Mouse (Mus musculus) right cerebral cortex, postnatal 10 days (tissue): ENCODE results near the gene Plpp4.

Experiments
- DNase-seq, 2 experiments: peaks; one replicate each; pipeline ENCODE4 v3.0.0; 2021; ENCODE audit warnings: low spot score in 2 of 2

The Plpp4 gene

DNA sequence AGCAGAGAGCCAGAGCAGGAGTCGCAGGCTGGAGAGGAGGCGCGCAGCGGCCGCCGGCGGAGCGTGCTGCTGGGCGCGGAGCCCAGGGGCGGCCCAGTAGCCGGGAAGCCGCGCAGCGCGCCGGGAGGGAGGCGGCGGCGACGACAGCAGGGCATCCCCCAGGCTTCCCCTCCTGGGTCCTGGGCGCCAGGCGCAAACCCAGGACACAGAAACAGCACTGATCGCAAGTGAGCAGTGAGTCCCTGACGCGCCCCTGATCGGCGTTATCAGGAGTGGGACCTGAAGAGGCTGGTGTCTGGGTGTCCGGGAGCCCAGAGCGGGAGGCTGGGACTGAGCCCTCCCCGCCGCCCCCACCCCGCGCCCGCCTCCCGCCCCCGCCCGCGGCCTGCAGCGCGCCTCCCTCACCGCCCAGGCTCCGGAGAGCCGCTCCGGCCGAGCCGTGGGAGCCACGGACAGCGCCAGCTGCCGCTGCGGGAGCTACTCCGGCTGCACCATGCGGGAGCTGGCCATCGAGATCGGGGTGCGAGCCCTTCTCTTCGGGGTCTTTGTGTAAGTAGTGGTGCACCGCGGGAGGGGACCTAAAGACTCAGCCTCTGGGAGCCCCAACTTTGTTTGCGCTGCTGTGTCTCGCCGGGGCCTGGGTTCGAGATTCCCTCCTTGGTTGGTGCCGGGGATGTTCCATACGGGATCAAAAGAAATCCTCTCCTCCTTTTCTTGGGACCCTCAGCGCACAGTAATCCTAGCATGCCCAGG is at the start of gene Plpp4:
TSS of gene Plpp4 (plus strand) at position 411 of the 753 bp plus-strand sequence.
- DNase-seq: peak; percentile 61 to 65

DNA sequence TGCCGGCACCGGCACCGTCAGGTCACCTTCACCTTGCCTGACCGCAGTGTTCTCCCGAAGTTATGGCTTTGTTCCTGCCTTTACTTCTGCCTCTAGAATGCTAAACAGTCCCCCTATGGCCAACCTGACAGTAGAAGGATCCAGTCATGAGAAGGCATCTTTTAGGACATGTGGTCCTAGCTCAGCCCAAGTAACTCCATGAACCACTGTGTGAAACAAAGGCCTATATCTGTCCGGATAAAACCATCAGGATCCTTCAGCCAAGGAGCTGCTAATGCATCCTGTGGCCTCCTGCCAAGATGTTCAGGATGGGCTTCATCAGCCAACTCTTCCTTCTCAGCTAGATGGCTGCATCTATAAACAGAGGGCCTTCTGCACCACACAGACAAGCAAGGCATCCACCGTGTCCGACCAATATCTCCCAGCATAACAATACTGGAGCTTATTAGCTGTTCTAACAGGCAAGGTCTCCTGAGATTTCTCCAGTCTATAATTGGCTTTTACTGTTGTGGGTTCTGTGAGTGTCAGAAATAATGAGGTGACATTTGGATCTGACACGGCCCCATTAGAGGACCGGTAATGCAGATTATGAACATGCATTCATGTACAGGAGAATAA is 40.8 kb upstream of the Plpp4 start:
- no peak for DNase-seq

DNA sequence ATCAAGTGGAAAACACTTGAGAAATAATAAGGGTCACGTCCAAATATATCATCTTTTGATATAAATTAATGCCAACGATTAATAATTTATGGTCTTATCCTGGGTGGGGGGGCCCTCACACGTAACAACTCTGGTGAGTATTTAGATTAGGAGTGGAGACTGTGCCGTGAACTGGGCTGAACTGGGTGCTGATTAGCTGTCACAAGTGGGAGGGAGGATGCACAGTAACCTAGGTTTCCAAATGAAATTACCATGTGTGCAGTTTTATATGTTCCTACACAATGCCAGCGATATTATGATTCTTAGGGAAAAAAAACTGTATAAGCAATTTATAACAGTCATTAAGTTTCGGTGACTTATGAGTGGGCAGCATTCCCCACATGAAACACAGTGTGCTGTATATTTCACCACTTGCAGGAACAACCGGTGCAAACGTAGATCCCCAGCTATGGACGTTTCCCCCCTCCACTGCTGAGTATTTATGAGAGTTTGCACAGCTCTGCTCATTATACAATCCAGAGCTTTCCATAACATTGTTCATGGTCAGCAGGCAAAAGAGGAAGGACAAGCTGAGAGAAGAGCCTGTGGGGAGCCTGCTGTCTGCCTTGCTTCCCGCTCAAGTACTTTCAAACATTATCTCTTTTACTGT is 40.2 kb upstream of the Plpp4 start:
- no peak for DNase-seq

DNA sequence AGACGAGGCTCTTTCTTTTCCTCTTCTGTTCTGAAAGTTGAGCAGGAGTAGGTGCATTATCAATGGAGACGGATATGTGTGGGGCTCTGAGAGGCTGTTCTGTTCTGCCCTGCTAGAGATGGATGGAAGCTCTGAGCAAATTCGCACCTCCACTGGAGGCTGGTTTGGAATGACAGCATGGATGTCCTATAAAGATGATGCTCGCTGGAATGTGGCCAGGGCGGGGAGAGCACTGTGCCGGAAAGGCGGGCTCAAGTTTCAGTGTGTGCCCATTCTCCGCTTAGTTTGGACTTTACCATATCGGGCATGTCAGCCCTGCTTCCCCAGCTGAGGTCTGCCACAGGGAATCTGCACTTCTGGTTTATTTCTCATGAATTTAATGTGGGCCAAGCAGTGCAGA is 35.9 kb upstream of the Plpp4 start:
- DNase-seq: no peak

DNA sequence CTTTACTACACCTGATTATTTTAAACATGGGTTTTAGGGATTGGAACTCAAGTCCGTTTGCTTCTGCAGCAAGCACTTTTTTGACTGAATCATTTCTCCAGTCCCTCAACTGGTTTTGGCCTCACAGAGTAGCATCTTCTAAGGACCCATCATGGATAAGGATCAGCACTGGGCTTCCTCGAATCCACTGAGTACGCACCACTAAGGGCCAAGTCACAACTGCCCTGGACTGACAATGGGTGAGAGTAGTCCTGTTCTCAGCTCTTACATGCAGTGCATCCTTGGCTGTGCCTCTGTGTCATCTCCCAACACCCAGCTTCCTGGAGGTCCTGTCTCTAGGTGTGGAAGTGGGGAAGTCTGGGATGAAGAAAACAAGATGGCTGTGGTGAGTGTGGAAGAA is 35.2 kb upstream of the Plpp4 start:
- no peak for DNase-seq

DNA sequence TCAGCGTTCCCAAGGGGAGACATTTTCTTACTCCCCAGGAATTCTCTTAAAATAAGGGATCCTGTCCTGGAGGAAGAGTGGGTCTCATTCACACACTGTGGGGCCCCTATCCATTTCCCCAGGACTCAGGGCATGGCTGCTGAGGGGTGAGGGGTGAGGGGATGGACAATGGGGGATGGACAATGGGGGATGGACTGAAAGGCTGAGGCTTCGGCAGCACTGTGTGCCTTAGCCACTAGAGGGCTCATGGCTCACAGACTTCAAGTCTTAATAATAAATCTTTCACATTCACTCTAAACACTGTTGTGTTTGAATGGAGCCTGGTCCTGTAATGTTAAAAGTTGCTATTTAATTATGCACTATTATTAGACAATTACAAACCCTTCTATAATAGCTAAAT is 21.4 kb upstream of the Plpp4 start:
- DNase-seq: peak; percentile 36 to 62

DNA sequence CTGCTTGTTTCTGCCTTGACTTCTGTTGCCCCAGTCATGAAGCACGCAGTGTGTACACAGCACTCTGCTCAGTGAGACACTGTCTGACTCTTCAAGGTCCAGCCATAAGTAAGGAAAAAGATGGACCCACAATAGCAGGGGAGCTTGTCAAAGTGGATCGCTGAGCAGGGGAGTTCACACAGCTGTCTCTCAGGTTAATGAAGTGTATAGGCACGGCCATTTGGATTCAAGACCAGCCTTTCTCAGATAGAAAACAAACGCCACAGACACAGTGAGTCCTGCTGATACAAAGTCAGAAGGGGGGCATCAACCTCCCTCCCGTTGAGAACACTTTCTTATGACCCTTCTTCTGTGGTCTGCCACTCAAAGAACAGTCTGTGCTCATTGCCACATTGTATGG is 20.8 kb upstream of the Plpp4 start:
- DNase-seq: no peak

DNA sequence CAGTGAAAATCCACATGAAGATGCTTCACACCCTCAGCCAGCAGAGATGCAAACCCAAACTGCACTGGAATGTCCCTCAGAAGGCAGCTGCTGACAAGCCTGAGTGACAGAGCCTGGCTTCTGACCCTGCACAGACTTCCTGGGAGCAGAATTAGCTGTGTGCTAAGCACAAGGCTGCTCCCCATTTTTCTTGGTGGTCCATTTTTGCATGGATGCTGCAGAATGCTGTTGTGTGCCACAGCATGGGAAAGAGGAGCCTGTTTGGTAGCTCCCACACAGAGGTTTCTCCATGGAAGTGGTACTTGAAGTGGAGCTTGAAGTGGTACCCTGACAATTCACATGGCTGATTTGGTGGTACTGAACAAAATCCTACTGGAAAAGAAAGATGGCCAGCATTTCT is 5.8 kb upstream of the Plpp4 start:
- DNase-seq: no peak

DNA sequence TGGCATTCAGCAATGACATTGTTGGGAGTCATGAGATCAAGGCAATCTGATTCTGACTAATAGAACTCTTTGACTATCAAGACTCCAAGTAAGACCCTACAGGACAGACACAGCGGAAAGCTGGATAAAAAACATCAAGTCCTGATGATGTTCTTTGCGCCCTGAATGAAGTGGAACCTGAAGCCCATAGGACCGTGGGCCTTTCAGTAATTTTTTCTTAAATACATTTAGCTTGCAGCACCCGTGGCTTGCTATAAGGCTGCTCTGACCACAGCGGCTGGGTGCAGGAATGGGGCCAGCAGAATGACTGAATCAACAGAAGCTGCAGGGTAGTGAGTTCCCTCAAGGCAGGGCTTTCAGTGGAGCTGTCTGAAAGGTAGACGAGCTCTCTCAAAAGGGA is 3.4 kb upstream of the Plpp4 start:
- DNase-seq: no peak

DNA sequence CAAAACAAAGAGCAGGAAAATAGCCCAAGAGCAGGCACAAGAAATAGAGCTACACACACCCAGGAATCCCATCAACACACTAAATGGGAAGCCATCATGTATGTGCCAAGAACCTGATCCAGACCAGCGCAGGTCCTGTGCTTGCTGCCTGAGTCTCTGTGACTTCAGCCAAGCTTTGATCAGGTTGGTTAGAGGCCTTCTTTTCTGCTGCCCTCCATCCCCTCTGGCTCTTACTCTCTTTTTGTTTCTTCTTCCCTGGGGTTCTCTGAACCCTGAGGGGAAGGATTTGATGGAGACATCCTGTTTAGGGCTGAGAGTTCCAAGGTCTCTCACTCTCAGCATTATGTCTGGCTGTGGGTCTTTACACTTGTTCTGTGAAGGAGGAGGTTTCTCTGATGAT is 2.7 kb upstream of the Plpp4 start:
- no peak for DNase-seq

DNA sequence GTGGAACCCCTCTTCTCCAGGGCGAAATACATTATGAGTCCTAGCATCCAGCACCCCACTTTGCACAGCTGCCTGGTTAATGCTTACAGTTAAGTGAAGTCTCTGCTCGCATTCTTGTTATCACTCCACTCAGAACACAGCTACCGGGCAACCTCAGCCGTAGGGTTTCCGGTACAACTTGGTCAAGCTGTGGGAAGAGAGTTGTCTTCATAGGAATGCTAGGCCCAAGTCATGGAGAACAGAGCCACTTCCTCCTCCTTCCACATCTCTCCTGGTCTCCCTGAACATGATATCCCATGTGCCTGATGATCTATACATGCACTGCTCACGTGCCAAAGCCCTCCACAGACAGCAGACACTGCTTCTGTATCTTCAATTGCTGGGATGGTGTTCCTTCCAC is 1.4 kb upstream of the Plpp4 start:
- DNase-seq: no peak

DNA sequence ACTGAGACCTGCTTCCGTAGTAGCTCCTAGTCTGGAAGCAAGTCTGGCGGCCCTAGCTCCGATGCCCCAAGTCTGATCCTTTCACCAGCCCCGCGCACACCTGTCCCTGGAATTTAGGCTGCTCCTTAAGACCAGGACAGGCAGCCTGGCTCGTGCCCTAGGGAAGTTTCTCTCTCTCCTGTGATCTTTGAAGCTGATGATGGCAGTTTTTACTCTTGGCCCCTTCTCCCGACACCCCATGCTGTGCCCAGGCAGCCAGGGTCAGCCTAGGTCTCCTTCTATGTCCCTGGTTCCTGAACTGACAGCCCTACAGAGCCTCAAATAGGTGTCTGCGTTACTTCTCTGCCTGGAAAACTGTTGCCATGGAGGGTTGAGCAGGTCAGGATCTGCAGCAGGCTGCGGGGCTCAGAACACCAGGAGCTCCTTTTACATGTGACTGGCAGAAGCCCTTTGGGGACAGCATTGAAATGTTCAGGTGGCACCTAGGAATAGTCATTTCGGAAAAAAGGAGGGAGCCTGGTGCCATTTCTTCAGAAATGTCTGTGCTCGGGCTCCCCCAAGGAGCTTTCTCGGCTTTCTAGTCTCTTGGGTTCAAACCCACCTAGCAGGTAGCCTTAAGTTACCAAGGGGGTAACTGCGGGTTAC is 665 bp downstream of the Plpp4 start:
- no peak for DNase-seq

DNA sequence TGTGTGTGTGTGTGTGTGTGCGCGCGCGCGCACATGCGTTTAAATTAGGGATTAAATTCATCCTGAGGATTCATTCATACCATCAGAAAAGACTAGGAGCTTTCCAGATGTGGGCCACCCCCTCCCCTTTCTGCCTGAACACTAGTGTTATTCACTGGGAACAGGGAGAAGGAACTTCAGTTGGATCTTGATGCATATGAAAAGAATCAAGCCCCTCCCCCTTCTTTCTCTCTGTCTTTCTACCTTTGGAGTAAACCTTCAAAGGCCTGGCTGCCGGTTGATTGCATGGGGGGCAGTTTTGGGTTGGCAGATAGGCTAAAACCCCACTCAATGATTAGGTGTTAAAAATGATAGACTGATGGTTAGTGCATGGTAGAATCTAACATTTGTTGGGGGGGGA is 1.5 kb downstream of the Plpp4 start:
- DNase-seq: no peak

DNA sequence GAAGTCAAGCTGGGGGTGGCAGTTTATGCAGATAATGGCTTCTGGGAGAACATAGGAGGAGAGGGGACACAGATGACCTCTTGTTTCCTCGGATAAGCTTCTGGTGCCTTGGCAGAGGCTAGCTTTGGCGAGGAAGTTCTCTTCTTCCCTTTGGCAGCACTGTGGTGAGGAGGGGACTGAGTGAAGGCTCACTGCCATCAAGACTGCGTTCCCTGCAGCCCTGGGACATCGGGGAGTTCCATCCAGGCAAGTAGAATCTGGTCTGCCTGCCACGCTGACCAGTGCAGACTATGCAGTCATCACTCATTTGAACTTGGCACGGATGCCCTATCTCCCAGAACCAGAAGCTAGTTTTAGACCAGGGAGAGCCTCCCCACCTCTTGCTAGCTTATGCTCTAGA is 2.4 kb downstream of the Plpp4 start:
- DNase-seq: peak; percentile 30 to 38

DNA sequence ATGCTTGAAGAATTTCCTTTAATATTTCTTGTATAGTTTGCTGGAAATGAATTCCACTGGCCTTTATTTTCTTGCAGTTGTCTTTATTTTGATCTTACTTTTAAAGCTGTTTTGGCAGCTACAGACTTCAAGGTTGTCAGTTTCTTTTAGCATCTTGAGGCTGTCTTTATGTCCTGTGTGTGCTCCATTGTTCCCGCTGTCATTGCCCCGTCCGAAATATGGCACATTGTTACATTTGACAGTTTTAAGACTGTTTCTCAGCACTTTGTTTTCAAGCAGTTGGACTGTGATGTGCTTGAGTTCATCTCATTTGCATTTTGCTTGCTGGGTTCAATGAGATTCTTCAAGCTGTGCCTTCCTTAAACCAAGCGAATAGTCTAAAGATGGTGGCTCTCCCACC is 17.0 kb downstream of the Plpp4 start:
- no peak for DNase-seq

DNA sequence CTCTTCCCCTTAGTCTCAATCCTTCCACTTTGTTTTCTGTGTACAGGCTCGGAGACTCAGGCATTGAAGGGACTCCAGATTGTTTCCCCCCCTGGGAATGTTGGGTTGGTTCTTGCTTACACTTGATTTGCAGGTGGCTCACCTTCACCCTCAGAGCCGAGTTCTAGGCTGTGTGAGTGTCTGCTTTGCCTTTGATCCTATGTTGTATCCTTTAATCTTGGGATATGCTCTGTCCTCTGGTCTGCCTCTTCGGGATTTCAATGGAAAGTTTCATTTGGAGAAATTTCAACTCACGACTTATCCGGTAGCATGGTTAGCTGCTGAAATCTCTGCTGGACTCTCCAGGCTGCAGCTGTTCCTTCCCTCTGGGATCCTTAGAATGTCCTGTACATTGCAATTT is 17.9 kb downstream of the Plpp4 start:
- DNase-seq: no peak

DNA sequence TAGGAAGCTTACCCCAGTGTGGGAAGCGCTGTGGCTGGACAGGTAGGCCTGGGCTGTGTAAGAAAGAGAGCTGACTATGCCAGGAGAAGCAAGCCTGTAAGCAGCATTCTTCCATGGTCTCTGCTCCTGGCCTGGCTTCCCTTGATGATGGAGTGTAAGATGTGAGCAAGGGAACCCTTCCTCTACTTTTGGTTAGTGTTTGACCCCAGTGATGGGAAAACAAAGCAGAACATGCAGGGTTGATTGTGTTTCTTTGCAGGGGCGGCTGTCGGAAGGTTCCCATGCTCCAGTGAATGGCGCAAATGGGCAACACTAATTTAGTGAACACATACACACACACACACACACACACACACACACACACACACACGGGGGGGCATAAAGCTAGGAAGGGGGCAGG is 20.9 kb downstream of the Plpp4 start:
- no peak for DNase-seq

DNA sequence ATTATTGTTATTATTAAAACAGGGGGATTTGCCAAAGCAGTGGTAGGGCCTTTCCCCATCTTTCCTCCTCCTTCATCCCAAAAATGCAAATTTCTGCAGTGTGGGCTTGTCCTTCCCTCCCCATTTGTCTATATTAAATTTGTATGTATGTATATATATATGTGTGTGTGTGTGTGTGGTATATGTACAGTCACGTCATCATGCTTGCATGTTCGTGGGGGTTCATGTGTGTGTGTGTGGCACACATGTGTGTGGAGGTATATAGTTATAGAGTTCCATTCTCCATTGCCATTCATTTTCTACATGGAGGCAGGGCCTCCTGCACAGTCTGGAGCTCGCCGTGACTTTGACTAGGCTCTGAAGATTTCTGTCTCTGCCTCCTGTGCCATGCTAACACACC is 22.0 kb downstream of the Plpp4 start:
- DNase-seq: no peak

DNA sequence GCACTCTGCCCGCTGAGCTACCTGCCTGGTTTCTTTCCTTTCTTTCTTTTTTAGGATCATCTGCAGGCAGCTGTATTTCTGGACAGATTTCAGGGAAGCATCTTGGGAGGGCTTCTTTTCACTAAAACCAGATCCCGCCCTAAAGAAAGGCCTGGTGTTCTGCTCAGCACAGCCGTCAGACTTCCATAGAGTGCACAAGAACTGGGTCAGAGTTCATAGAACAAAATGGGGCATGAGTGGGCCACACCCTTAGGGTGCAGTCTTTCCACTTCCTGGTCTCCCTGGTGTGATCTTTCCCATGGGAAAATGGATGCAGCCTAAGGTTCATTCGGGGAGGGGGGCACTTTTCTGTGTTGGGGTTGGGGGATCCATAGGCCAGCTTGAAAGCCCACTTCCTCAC is 22.4 kb downstream of the Plpp4 start:
- DNase-seq: no peak

DNA sequence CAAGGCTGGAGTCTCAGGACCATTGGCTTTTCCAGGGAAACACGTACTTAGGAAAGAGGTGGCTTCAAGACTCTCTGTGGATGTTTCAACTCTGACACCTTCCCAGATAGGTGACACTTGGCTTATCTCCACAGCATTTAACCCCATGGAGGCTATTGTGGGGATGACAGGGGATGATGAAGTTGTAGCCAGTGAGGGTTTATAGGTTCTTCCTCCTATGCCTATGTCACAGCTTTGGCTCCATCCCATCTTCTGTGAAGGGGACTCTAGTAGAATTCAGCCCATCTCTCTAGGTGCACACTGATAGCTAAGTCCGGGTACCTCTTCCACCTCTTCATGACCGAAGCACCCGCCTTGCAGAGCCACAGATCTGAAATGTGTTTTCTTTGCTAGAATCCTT is 25.1 kb downstream of the Plpp4 start:
- DNase-seq: no peak

DNA sequence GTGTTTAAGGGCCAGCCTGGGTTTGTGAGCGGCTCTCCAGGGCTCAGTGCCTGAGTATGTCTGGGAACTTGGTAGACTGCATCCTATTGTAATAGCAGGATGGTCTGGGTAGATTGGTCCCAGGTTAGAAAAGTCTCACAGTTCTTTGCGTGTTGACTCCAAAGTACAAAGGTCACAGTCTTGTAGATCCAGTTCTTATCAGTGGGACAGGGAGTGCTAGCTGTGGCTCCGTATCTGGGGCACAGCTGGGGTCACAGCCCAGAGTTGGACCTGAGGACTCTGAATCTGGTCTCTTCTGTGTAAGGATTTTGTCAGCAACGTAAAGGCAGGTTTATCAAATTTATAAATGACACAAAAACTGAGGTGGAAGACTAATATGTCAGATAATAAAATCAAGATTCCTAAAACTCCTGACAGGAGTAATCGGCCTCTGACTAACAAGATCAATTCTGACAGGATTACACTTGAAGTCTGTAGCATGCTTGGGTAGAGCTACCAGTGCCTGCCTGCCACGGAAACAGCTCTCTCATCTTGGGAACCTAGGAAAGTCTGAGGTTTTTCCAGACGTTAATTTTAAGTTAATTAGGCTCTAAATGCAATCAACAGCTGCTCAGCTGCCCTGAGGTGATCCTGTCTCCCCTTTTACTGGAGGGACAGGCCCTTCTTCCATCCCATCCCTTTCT is 28.5 kb downstream of the Plpp4 start:
- DNase-seq: no peak

DNA sequence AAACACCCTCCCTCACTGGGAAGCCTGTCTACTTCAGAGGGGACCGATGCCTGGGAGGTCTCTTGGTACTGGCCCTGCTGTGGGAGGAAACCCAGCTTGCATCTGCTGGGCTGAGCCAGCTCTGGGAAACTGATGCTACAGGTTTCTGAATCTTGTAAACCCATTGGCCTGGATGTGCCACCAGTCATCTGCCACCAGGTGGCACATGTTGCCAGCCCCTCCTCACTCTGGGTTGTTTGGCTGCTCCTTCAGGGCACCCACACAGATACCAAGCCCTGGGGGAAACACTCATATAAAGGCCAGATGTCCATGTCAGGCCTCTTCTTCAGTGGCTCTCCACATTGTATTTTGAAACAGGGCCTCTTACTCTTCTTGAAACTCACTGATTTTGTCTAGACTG is 36.4 kb downstream of the Plpp4 start:
- no peak for DNase-seq
